Mouse (Mus musculus) megakaryocyte, embryonic 14.5 days (primary cell): ENCODE results near the gene Slc27a2. TPM values are rescaled to one million over a fixed set of nuclear protein-coding genes. Genes with fewer than 3 reads are reported as not detected.
"Not testable (repeated sequence)": the region's sequence is repeated elsewhere in the genome, so short reads cannot be mapped to it uniquely, and the experiment has no call there.

Experiments
- H3K27me3 ChIP-seq: replicated peaks from 2 replicates; pipeline ENCODE3; 2012; ENCODE audit warnings: inconsistent platforms
- H3K36me3 ChIP-seq: replicated peaks from 2 replicates; pipeline ENCODE3; 2012; ENCODE audit warnings: low read length, inconsistent platforms, mixed read lengths
- H3K4me1 ChIP-seq: 2 replicates; pipeline ENCODE4 v1.6.1; 2012; ENCODE audit warnings: inconsistent platforms
- H3K4me3 ChIP-seq: replicated peaks from 2 replicates; pipeline ENCODE3; 2012; ENCODE audit warnings: moderate library complexity, mild to moderate bottlenecking, inconsistent platforms
- H3K9me3 ChIP-seq: 2 replicates; pipeline ENCODE4 v1.6.1; 2012; ENCODE audit warnings: inconsistent platforms
- FLI1 ChIP-seq: IDR thresholded peaks from 2 replicates; pipeline ENCODE4 v1.6.1; 2012; ENCODE audit warnings: low read length, inconsistent platforms, mixed read lengths
- GATA1 ChIP-seq: IDR thresholded peaks from 3 replicates; pipeline ENCODE4 v1.6.1; 2012; ENCODE audit warnings: mixed read lengths, low read length, inconsistent platforms, borderline replicate concordance
- polyA plus RNA-seq: library from polyadenylated mRNA; stranded (reverse); fragments of >175 nt; gene quantifications from 2 replicates; pipeline ENCODE4 v1.2.3, GENCODE M21; 2012; ENCODE audit warnings: low replicate concordance; ENCODE audit not compliant: insufficient read depth

Gene Slc27a2
- polyA plus RNA-seq, 1 experiment = not detected

DNA sequence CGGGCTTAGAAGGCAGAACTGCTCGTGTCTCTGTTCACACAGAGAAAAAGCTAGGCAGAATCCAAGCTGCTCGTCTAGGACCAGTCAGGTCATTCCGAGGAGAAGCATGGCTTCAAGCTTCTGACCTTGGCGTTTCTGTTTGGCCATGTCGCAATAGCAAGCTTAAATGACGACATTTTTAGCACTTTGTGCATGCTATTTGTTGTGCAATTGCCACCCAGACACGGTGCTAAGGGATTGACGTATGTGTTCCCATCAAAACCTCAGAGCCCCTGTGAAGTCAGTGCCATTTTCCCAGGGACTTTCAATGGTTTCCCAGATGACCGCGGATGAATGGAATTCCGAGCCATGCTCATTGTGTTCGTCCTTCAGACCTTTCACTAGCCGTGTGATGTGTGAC is 48.3 kb downstream of the Slc27a2 start:
- Histone ChIP-seq H3K36me3 (no peaks in the 10 kb centered on the region), H3K4me1 (peaks cover 41% of the 10 kb centered on the region), H3K27me3 (peaks cover 27% of the 10 kb centered on the region), H3K9me3 (no peaks in the 10 kb centered on the region), H3K4me3 (no peak overlapping the region)
- TF ChIP-seq FLI1 (no peak), GATA1 (no peak)

DNA sequence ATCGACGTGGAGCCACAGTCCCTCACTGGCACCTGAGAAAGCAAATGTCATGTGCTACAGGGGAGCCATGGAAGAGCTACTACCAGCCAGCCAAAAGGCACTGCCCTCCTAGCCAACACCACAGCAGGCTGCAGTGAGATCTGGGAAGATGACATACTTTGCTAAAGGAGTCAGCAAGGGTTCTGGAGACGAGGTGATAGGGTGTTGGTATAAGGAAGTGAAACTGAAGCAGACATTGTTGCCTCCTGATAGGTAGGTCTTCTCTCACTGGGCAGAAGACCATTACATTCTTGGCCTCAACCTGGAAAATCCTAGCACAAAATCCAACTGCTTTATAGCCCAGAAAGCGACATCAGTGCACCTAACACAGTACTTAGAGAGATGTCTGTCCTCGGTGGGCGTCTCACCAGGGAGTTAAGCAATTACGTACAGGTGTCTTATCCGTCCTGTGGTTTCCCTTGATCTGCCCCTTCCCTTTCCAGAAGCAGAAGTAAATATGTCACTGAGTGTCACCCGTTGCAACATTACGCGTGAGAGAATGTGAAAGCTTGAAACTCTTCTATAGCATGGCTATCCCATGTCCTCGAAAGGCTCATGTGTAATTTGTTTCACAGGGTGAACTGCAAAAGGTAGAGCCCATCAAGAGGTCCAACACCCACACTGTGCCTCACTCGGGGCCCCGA is 49.9 kb downstream of the Slc27a2 start:
- Histone ChIP-seq H3K4me1 (peaks cover 47% of the 10 kb centered on the region), H3K4me3 (peak overlapping the region; percentile 1), H3K36me3 (no peaks in the 10 kb centered on the region), H3K9me3 (no peaks in the 10 kb centered on the region), H3K27me3 (peaks cover 37% of the 10 kb centered on the region)
- TF ChIP-seq GATA1 = no peak
- no peak for TF ChIP-seq FLI1

DNA sequence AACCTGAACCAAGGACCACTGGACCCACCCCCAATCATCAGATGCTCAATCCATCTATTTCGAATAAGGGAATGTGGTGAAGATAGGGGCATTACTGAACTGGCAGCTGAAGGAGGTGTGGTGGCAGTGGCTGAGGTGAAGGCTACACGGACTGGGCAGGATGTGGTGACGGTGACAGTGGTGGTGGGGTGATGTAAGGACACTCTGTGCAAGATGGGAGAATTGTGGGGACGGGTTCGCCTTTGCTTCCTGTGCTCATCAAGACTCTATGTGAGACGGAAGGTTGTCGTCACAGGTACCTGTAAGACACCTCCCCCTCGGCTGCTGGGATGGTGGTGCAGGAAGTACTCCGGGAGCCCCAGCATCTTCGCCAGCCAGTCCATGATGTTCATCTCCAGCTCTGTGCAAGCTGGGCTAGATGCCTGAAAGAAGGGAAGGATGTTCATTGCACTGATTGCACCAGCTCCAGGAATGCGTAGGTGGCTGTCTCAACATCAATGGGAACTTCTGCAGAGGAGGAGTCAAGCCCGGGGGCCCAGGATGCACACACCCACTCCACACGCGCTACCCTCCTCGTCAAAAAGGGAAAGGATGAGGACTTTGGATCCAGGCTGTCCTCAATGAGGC is 54.0 kb downstream of the Slc27a2 start:
- H3K4me3 ChIP-seq = peak overlapping the region; percentile 47
- H3K27me3 ChIP-seq = peaks cover 26% of the 10 kb centered on the region
- H3K9me3 ChIP-seq = no peaks in the 10 kb centered on the region
- H3K4me1 ChIP-seq = peaks cover 32% of the 10 kb centered on the region
- TF ChIP-seq FLI1 (no peak), GATA1 (no peak)
- H3K36me3 ChIP-seq = no peaks in the 10 kb centered on the region

DNA sequence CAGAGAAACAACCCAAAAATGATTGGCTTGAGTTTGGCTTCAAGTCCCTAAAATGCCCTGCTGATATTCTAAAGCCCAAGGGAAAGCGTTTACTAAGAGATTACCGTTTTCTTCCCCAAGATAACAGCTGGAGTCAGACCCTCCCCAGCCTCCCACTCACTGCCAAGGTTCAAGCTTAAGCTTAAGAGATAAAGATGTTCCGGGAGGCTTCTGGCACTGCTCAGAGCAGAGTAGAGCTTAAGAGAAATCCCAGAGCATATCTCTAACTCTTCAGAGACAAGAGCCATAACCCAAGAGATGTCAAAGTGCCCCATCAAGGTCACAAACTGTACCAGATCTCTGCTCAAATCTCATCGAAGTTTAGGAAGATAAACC is 54.5 kb downstream of the Slc27a2 start:
- H3K27me3 ChIP-seq = peaks cover 22% of the 10 kb centered on the region
- H3K9me3 ChIP-seq = no peaks in the 10 kb centered on the region
- H3K4me3 ChIP-seq = no peak overlapping the region
- no peaks in the 10 kb centered on the region for H3K36me3 ChIP-seq
- H3K4me1 ChIP-seq = peaks cover 29% of the 10 kb centered on the region
- TF ChIP-seq FLI1 (no peak), GATA1 (no peak)

DNA sequence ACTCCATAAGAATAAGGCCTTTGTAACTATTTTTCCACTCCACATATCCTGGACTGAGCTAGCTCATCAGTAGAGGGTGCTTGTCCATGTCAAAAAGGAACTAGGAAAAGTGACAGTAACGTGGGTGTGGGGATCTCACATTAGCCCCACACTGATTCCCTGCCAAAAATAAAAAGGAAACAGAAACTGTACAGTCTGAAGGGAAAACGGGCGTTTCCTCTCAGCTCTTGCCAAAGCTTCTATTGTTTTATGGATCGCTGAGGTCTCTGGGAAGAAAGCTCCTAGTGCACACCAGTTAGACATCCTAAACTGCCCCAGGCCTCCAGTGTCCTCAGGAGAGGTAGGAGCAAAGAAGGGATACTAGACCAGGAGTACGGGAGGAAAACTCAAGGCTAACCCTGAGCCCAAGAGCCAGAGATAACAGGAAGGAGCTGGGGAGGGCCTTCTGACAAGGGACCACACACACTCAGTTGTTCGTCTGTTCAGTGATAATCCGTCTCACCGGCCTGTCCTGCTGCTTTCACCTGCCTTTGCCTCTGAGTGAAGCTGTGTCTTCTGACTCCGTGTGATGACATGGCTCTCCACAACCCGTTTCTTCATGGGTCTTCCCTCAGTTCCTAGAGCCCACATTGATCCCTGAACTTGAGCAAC is 55.5 kb downstream of the Slc27a2 start:
- peaks cover 21% of the 10 kb centered on the region for H3K4me1 ChIP-seq
- no peaks in the 10 kb centered on the region for H3K36me3 ChIP-seq
- no peak for TF ChIP-seq FLI1
- no peak for TF ChIP-seq GATA1
- H3K27me3 ChIP-seq = peaks cover 19% of the 10 kb centered on the region
- H3K9me3 ChIP-seq = no peaks in the 10 kb centered on the region
- H3K4me3 ChIP-seq = peak overlapping the region; percentile 38

DNA sequence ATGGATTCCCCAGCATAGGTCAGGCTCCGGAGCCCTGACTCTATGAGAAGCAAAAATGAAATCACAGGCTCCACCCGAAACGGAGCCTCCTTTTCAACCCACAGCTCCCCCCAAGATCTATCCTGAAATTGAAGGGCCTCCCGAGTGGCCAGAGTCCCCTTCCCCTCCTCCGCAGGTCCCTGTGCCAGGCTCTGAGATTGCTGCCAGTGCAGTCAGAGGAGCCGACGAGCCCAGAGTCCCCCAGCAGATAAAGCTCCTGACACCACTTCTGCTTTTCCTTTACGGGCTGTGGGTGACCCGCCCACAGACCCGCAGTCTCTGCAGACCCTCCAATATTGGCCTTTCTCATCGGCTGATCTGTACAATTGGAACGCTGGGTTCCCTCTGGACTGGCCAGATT is 57.4 kb downstream of the Slc27a2 start:
- H3K4me1 ChIP-seq = peaks cover 21% of the 10 kb centered on the region
- not testable (repeated sequence) for H3K4me3 ChIP-seq, H3K9me3 ChIP-seq, H3K36me3 ChIP-seq
- peaks cover 16% of the 10 kb centered on the region for H3K27me3 ChIP-seq

DNA sequence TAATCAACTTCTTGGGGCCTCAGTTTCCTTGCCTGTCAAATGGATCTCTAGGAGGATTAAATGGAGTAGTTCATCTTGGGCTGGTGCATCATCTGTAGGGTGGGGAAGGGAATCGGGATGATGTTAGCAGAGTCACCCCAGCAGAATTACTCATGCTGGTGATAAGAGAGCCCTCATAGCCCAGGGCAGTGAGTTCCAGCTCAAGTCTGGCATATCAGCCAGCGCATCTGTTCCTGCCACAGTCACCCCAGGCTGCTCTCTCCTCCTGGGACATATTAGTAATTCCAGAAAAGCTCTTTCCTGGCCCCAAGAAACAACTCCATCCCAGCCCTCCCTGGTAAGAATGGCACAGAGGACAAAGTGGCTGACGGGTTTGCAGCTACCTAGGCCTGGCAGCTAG is 63.1 kb downstream of the Slc27a2 start:
- no peak for TF ChIP-seq GATA1
- TF ChIP-seq FLI1 = no peak
- peaks cover 28% of the 10 kb centered on the region for H3K27me3 ChIP-seq
- H3K4me1 ChIP-seq = peaks cover 15% of the 10 kb centered on the region
- H3K36me3 ChIP-seq = no peaks in the 10 kb centered on the region
- H3K9me3 ChIP-seq = no peaks in the 10 kb centered on the region
- H3K4me3 ChIP-seq = no peak overlapping the region

- peak overlapping the region; percentile 4 for H3K4me3 ChIP-seq
- H3K27me3 ChIP-seq = peaks cover 28% of the 10 kb centered on the region
- no peaks in the 10 kb centered on the region for H3K36me3 ChIP-seq
- no peak for TF ChIP-seq GATA1
- TF ChIP-seq FLI1 = no peak
- no peaks in the 10 kb centered on the region for H3K9me3 ChIP-seq
- H3K4me1 ChIP-seq = peaks cover 21% of the 10 kb centered on the region
Measured at GRCm38 (mm10) chr2:126618470-126619179, 66.4 kb downstream of the Slc27a2 start.

GRCm38 (mm10) chr2:126619249-126619704 is 67.1 kb downstream of the Slc27a2 start, which contains the start of gene Hdc:
Hdc (minus strand) TSS chr2:126619299.
- peaks cover 21% of the 10 kb centered on the region for H3K4me1 ChIP-seq
- H3K9me3 ChIP-seq = no peaks in the 10 kb centered on the region
- peak within 1 kb of the TSS; percentile 4 for H3K4me3 ChIP-seq
- TF ChIP-seq FLI1 (no peak), GATA1 (no peak)
- H3K36me3 ChIP-seq = no peaks in the 10 kb centered on the region
- H3K27me3 ChIP-seq = peaks cover 25% of the 10 kb centered on the region
